Mouse (Mus musculus): ENCODE measurements around the gene Pdcd2l. TPM values are rescaled to one million over a fixed set of nuclear protein-coding genes. Genes with fewer than 3 reads are reported as not detected.

Pdcd2l gene
- polyA plus RNA-seq (2015; fragmentation: Nextera tagmentation; extraction: Ambion mirVana) = 70.4 and 77.0 TPM in 2 replicates

DNA sequence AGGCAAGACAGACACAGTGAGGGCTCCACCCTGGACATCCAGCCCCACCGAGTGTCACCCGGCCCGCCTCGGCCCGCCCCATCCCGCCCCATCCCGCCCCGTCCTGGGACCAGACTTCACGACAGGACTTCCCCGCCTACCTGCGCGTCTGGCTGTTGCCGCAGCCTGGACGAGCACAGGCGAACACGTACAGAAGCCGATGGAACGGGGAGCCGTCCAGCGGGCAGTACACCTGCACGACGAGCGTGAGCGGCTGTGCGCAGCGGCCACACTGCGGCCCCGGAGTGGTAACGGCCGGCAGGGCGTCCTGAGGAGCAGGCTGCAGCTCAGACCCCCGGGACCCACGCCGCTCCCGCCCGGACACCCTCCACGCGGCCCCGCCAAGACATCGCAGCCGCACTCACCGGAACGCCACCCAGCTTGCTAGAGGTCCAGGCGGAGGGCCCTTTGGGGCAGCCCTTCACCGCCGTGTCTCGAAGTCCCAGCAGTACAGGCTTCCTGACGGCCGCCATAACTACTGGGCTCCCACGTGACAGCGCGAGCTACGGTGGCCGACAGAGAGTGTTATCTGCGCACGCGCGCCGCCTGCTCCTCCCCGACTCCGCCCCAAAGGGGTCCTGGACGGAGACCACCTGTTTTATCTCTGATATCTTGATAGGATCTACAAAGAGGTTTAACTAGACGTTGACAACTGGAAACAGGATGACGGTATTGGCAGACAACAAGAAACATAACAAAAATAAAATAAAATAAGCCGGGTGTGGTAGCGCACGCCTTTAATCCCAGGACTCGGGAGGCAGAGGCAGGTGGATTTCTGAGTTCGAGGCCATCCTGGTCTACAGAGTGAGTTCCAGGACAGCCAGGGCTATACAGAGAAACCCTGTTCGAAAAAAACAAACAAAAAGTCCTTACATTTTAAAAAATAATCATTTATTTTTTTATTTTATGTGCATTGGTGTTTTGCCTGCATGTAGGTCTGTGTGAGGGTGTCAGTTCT, at the start of gene Pdcd2l:
TSS of gene Pdcd2l (minus strand) at position 530 of the 997 bp plus-strand sequence.
- H3K27ac ChIP-seq (ENCODE audit: low read length) = peak within 1 kb of the TSS; percentile 77
- 4% methylated on average over 68 of the region's 70 CpGs for WGBS
- H3K4me3 ChIP-seq (ENCODE audit: low read length) = peak within 1 kb of the TSS; percentile 74
- H3K9me3 ChIP-seq (ENCODE audit: low read length) = no peaks in the 10 kb centered on the region
- H3K9ac ChIP-seq (replicated peaks; ENCODE audit: low read length) = peak within 1 kb of the TSS; percentile 79
- H3K27me3 ChIP-seq (ENCODE audit: insufficient read depth, low read length) = no peaks in the 10 kb centered on the region
- H3K36me3 ChIP-seq (ENCODE audit: insufficient read depth, low read length) = peaks cover 20% of the 10 kb centered on the region
- H3K4me1 ChIP-seq (ENCODE audit: insufficient read depth, low read length) = peaks cover 5% of the 10 kb centered on the region; the same call in 1 of the 2 replicates
- peak; percentile 92 for ATAC-seq (ENCODE audit: low FRiP score, low TSS enrichment)
- peak within 1 kb of the TSS; percentile 74 for H3K4me2 ChIP-seq (replicated peaks; ENCODE audit: low read depth, low read length)

DNA sequence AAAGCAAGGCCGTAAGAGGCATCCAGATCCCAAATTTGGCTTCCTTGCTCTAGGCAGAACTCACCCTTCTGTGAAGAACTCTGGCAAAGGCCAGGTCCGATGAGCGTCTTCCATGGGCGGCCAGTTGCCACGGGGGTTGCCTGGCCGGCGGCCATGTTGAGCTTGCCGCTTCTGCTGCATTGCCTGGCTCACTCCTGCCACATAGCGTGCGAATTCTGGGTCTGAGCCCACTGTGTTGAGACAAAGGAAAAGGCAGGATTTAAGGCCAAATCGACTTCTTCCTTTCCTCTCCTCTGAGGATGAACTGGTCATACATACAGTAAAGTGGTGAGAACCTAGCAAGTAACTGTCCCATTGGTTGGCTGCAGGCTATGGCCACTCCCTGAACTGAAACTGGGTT, 45.7 kb upstream of the Pdcd2l start:
- no peak for ATAC-seq (ENCODE audit: low FRiP score, low TSS enrichment)
- Histone ChIP-seq H3K4me1 (ENCODE audit: insufficient read depth, low read length) (no peaks in the 10 kb centered on the region), H3K27me3 (ENCODE audit: insufficient read depth, low read length) (no peaks in the 10 kb centered on the region), H3K4me2 (replicated peaks; ENCODE audit: low read depth, low read length) (no peak overlapping the region), H3K4me3 (ENCODE audit: low read length) (no peak overlapping the region), H3K9me3 (ENCODE audit: low read length) (no peaks in the 10 kb centered on the region), H3K36me3 (ENCODE audit: insufficient read depth, low read length) (peaks cover 57% of the 10 kb centered on the region), H3K9ac (replicated peaks; ENCODE audit: low read length) (no peak overlapping the region), H3K27ac (ENCODE audit: low read length) (no peak overlapping the region)
- WGBS = 93% methylated on average over 11 of the region's 11 CpGs

DNA sequence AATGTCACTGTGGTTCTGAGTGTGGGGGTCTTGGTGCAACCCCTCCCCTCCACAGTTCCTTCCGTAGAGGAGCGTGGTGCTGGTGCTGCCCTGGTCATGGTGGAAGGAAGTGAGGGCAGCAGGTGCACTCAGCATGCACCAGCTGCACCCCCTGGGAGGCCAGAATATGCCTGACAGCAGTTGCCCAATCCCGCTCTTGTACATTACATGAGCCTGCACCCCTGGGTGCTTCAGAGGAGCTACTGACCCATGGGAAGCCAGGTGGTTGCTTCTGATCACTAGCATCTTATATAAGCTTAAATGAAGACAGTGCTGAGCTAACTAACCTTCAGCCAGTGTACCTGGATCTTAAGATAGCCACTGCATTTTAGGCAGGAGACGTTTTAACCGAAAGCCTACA, 41.6 kb upstream of the Pdcd2l start:
- peaks cover 12% of the 10 kb centered on the region for H3K4me1 ChIP-seq (ENCODE audit: insufficient read depth, low read length)
- no peak overlapping the region for H3K9ac ChIP-seq (replicated peaks; ENCODE audit: low read length)
- no peak for ATAC-seq (ENCODE audit: low FRiP score, low TSS enrichment)
- no peak overlapping the region for H3K4me3 ChIP-seq (ENCODE audit: low read length)
- H3K27me3 ChIP-seq (ENCODE audit: insufficient read depth, low read length) = no peaks in the 10 kb centered on the region
- no peak overlapping the region for H3K27ac ChIP-seq (ENCODE audit: low read length)
- no peak overlapping the region for H3K4me2 ChIP-seq (replicated peaks; ENCODE audit: low read depth, low read length)
- WGBS = 98% methylated on average over 5 of the region's 5 CpGs
- peaks cover 43% of the 10 kb centered on the region for H3K36me3 ChIP-seq (ENCODE audit: insufficient read depth, low read length)
- no peaks in the 10 kb centered on the region for H3K9me3 ChIP-seq (ENCODE audit: low read length)

DNA sequence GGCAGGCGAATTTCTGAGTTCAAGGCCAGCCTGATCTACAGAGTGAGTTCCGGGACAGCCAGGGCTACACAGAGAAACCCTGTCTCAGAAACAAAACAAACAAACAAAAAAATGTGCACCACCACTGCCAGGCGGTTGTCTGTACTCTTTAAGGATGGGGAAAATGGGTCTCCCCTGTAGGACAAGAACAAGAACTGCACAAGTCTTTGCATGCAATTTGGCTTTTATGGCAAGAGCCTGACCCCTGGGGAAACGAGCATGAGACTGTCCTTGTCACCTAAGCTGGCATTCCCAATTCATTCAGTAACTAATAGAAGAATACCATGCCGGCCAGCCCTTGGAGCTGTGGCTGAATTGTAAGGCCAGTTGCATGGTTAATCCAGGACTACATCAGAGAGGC, 39.1 kb upstream of the Pdcd2l start:
- no peaks in the 10 kb centered on the region for H3K27me3 ChIP-seq (ENCODE audit: insufficient read depth, low read length)
- H3K4me1 ChIP-seq (ENCODE audit: insufficient read depth, low read length) = peaks cover 18% of the 10 kb centered on the region
- H3K4me2 ChIP-seq (replicated peaks; ENCODE audit: low read depth, low read length) = no peak overlapping the region
- no peaks in the 10 kb centered on the region for H3K9me3 ChIP-seq (ENCODE audit: low read length)
- no peak overlapping the region for H3K27ac ChIP-seq (ENCODE audit: low read length)
- ATAC-seq (ENCODE audit: low FRiP score, low TSS enrichment) = no peak
- no peak overlapping the region for H3K4me3 ChIP-seq (ENCODE audit: low read length)
- H3K9ac ChIP-seq (replicated peaks; ENCODE audit: low read length) = no peak overlapping the region
- WGBS = 82% methylated on average over 5 of the region's 5 CpGs
- peaks cover 30% of the 10 kb centered on the region for H3K36me3 ChIP-seq (ENCODE audit: insufficient read depth, low read length)

DNA sequence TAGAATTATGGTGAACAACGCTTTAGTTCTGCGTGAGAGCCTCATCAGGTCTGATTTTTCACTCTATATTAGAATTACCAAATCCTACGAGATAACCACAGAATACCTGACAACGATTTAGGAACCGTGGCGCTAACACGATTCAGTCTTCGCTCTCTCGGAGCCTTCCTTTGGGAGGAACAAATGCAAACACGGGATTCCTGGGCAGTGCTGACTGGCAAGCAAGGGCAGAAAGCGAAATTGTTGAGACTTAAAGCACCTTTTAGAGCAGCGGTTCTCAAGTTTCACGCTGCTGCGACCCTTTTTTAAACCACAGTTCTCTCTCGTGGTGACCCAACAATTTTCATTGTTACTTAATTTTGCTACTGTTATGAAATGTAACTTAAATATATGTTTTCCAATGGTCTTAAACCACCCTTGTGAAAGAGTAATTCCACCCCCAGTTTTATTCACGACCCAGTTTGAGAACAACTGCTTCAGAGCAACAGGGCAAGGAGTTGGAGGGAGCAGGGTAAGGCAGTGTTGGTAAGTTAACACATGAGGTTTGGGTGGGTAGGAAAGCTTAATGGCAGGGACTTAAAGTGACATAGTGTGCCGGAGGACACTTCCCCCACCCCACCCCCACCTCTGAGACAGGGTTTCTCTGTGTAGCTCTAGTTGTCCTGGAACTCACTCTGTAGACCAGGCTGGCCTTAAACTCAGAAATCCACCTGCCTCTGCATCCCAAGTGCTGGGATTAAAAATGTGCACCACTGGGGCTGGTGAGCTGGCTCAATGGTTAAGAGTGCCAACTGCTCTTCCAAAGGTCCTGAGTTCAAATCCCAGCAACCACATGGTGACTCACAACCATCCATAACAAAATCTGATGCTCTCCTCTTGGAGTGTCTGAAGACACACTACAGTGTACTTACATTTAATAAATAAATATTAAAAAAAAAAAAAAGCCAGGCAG, 38.4 kb upstream of the Pdcd2l start:
- no peak for ATAC-seq (ENCODE audit: low FRiP score, low TSS enrichment)
- H3K36me3 ChIP-seq (ENCODE audit: insufficient read depth, low read length) = peaks cover 25% of the 10 kb centered on the region
- peak overlapping the region; percentile 54 for H3K4me3 ChIP-seq (ENCODE audit: low read length)
- peak overlapping the region; percentile 61 for H3K4me2 ChIP-seq (replicated peaks; ENCODE audit: low read depth, low read length)
- WGBS = under 1% methylated on average over 17 of the region's 17 CpGs
- H3K9me3 ChIP-seq (ENCODE audit: low read length) = no peaks in the 10 kb centered on the region
- H3K4me1 ChIP-seq (ENCODE audit: insufficient read depth, low read length) = peaks cover 21% of the 10 kb centered on the region
- no peaks in the 10 kb centered on the region for H3K27me3 ChIP-seq (ENCODE audit: insufficient read depth, low read length)
- peak overlapping the region; percentile 95 for H3K27ac ChIP-seq (ENCODE audit: low read length)
- H3K9ac ChIP-seq (replicated peaks; ENCODE audit: low read length) = peak overlapping the region; percentile 67

DNA sequence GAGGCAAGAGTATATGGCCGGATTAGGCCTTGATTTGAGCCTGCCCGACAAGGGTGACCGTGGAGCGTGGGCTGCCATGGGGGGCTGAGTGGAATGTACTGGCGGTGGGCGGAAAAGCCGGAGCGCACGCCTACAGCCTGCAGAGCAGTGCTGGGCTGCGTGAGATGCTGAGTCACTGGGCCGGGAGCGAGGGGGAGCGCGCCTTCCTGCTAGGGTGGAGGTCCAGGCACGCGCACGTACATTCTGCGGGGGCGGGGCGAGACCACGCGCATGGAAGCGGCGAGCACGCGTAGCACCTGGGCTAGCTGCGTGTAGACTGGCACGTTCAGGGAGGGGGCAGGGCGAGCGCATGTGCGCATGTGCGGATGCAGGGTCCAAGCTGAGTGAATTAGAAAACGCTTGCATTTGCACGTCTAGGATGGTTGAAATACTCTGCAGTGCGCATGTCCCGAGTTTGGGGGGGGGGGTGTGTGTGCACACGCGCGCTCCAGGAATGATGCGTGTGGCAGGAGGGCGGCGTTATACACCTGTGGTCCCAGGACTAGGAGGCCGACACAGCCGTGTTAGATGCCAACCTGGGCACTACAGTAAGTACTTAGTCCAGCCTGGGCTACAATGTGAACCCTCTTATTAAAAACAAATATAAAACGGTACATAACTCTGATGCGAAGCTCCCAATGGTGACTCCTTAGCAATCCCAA, 37.6 kb upstream of the Pdcd2l start:
- under 1% methylated on average over 46 of the region's 46 CpGs for WGBS
- H3K27me3 ChIP-seq (ENCODE audit: insufficient read depth, low read length) = no peaks in the 10 kb centered on the region
- H3K4me3 ChIP-seq (ENCODE audit: low read length) = peak overlapping the region; percentile 54
- no peaks in the 10 kb centered on the region for H3K9me3 ChIP-seq (ENCODE audit: low read length)
- ATAC-seq (ENCODE audit: low FRiP score, low TSS enrichment) = peak; percentile 95
- peak overlapping the region; percentile 95 for H3K27ac ChIP-seq (ENCODE audit: low read length)
- H3K36me3 ChIP-seq (ENCODE audit: insufficient read depth, low read length) = peaks cover 25% of the 10 kb centered on the region
- peak overlapping the region; percentile 61 for H3K4me2 ChIP-seq (replicated peaks; ENCODE audit: low read depth, low read length)
- H3K4me1 ChIP-seq (ENCODE audit: insufficient read depth, low read length) = peaks cover 23% of the 10 kb centered on the region
- H3K9ac ChIP-seq (replicated peaks; ENCODE audit: low read length) = peak overlapping the region; percentile 74

DNA sequence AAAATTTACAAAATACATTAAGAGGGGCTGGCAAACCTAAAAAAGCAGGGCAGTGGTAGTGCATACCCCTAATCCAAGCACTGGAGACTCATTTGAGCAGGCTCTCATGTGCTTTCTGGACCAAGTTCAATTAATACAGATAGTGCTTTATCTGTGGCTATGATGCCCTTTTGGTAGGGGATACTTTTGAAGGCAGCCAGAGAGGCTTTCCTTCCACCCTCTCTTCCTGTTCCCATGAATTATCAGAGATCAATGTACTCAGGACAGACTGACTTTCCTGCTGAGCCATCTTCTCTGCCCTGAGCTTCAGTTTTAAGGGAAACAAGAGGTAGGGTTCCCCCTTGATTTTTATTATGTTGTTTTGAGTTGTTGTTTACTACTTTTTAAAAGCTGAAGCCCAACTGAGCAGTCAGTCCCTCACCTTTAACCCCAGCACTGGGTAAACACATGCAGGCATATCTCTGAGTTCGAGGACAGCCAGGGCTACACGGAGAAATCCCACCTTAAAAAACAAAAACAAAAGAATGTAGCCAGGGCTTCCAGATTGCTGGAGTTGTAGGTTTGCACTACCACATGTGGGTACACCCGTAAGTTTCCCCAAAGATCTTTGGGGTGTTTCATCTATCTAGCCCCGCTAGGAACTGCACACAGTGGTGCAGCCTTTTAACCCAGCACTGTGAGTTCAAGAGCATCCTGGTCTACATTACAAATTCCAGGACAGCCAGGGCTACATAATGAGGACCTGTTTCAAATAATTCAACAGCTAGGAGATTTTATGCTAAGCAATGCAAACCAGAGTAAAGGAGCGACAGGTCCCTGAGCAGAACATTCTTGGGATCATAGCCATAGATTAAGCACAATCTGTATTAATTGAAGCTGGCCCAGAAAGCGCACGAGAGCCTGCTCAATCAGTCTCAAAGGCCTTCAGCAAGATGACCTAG, 36.6 kb upstream of the Pdcd2l start:
- WGBS = 46% methylated on average over 7 of the region's 7 CpGs
- H3K4me2 ChIP-seq (replicated peaks; ENCODE audit: low read depth, low read length) = peak overlapping the region; percentile 61
- ATAC-seq (ENCODE audit: low FRiP score, low TSS enrichment) = no peak
- no peaks in the 10 kb centered on the region for H3K9me3 ChIP-seq (ENCODE audit: low read length)
- H3K9ac ChIP-seq (replicated peaks; ENCODE audit: low read length) = peak overlapping the region; percentile 74
- H3K27ac ChIP-seq (ENCODE audit: low read length) = peak overlapping the region; percentile 95
- peak overlapping the region; percentile 54 for H3K4me3 ChIP-seq (ENCODE audit: low read length)
- no peaks in the 10 kb centered on the region for H3K27me3 ChIP-seq (ENCODE audit: insufficient read depth, low read length)
- H3K4me1 ChIP-seq (ENCODE audit: insufficient read depth, low read length) = peaks cover 33% of the 10 kb centered on the region
- peaks cover 20% of the 10 kb centered on the region for H3K36me3 ChIP-seq (ENCODE audit: insufficient read depth, low read length)

DNA sequence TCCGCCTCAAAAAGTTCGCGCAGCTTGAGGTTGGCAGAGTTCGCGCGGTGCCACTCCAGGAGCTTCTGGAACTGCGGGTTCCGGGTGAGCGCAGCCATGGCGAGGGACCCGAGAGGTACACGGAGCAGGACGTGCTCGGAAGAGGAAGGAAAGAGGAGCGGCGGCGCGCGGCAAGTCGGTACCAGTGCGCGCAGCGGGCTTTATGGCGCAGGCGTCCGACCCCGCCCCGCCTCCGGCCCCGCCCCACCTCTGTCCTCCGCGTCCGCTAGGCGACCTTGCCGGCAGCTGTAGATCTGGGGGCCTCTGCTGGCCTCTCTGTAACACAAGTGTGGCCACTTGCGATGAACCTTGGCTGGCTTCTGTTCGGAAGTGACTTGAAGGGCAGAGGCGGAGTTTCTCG, 33.7 kb upstream of the Pdcd2l start, which contains the start of gene Gpi1:
TSS of gene Gpi1 (minus strand) at position 221 of the 400 bp plus-strand sequence.
- Histone ChIP-seq H3K9ac (replicated peaks; ENCODE audit: low read length) (peak within 1 kb of the TSS; percentile 90), H3K27ac (ENCODE audit: low read length) (peak within 1 kb of the TSS; percentile 94)

More for the DNA sequence above, 33.7 kb upstream of the Pdcd2l start, which contains the start of gene Gpi1:
- peak within 1 kb of the TSS; percentile 79 for H3K4me3 ChIP-seq (ENCODE audit: low read length)
- peaks cover 48% of the 10 kb centered on the region for H3K4me1 ChIP-seq (ENCODE audit: insufficient read depth, low read length)
- H3K36me3 ChIP-seq (ENCODE audit: insufficient read depth, low read length) = peaks cover 27% of the 10 kb centered on the region
- WGBS = 0% methylated on average over 29 of the region's 39 CpGs
- peak; percentile 80 for ATAC-seq (ENCODE audit: low FRiP score, low TSS enrichment)
- no peaks in the 10 kb centered on the region for H3K9me3 ChIP-seq (ENCODE audit: low read length)
- no peaks in the 10 kb centered on the region for H3K27me3 ChIP-seq (ENCODE audit: insufficient read depth, low read length)
- peak within 1 kb of the TSS; percentile 70 for H3K4me2 ChIP-seq (replicated peaks; ENCODE audit: low read depth, low read length)
